Mouse (Mus musculus): ENCODE results near the gene Hist1h2ad. TPM values are rescaled to one million over a fixed set of nuclear protein-coding genes. Genes with fewer than 3 reads are reported as not detected.
"Not testable (repeated sequence)": the region's sequence is repeated elsewhere in the genome, so short reads cannot be mapped to it uniquely, and the experiment has no call there.

Hist1h2ad gene
- polyA plus RNA-seq, 1 experiment from 2014 or later, result 4.3 TPM

- ATAC-seq (ENCODE audit: low read depth), result peak; percentile 49
- not testable (repeated sequence) for H3K27me3 ChIP-seq; H3K36me3 ChIP-seq; H3K9me3 ChIP-seq (replicated peaks)
- peak within 1 kb of the TSS; percentile 84 for H3K9ac ChIP-seq
- peak within 1 kb of the TSS; percentile 63 for H3K4me3 ChIP-seq (replicated peaks)
- H3K4me1 ChIP-seq (replicated peaks), result peaks cover 50% of the 10 kb centered on the region
- peak within 1 kb of the TSS; percentile 65 for H3K4me2 ChIP-seq
- DNase-seq, result peak; percentile 83
- WGBS (ENCODE audit: insufficient replicate concordance), result under 1% methylated on average over 31 of the region's 53 CpGs
- H3K27ac ChIP-seq, result peak within 1 kb of the TSS; percentile 98
Measured at GRCm38 (mm10) chr13:23533560-23534367, 40.4 kb upstream of the Hist1h2ad start, which contains the start of gene Hist1h2af. Hist1h2af (plus strand) TSS chr13:23533906.

- peak overlapping the region; percentile 65 for H3K4me2 ChIP-seq
- under 1% methylated on average over 15 of the region's 15 CpGs for WGBS (ENCODE audit: insufficient replicate concordance)
- no peaks in the 10 kb centered on the region for H3K9me3 ChIP-seq (replicated peaks)
- H3K27ac ChIP-seq, result peak overlapping the region; percentile 98
- no peaks in the 10 kb centered on the region for H3K36me3 ChIP-seq
- H3K4me3 ChIP-seq (replicated peaks), result peak overlapping the region; percentile 63
- ATAC-seq (ENCODE audit: low read depth), result peak; percentile 28
- H3K4me1 ChIP-seq (replicated peaks), result peaks cover 48% of the 10 kb centered on the region
- peak; percentile 65 for DNase-seq
- no peaks in the 10 kb centered on the region for H3K27me3 ChIP-seq
- peak overlapping the region; percentile 84 for H3K9ac ChIP-seq
Measured at GRCm38 (mm10) chr13:23534368-23535131, 39.6 kb upstream of the Hist1h2ad start.

GRCm38 (mm10) chr13:23535137-23536075, 38.8 kb upstream of the Hist1h2ad start, which contains the start of gene Hist1h3g:
Hist1h3g (plus strand) TSS chr13:23535422.
- H3K36me3 ChIP-seq; H3K9me3 ChIP-seq (replicated peaks); H3K27me3 ChIP-seq: not testable (repeated sequence)
- under 1% methylated on average over 52 of the region's 62 CpGs for WGBS (ENCODE audit: insufficient replicate concordance)
- DNase-seq, result peak; percentile 93
- H3K4me1 ChIP-seq (replicated peaks), result peaks cover 47% of the 10 kb centered on the region
- peak within 1 kb of the TSS; percentile 63 for H3K4me3 ChIP-seq (replicated peaks)
- peak; percentile 85 for ATAC-seq (ENCODE audit: low read depth)
- H3K9ac ChIP-seq, result peak within 1 kb of the TSS; percentile 84
- H3K4me2 ChIP-seq, result peak within 1 kb of the TSS; percentile 65
- H3K27ac ChIP-seq, result peak within 1 kb of the TSS; percentile 98

- ATAC-seq (ENCODE audit: low read depth), result no peak
- no peak for DNase-seq
- Histone ChIP-seq H3K9ac (peak overlapping the region; percentile 84), H3K4me2 (peak overlapping the region; percentile 65), H3K4me3 (replicated peaks) (peak overlapping the region; percentile 63), H3K27ac (peak overlapping the region; percentile 98), H3K4me1 (replicated peaks) (peaks cover 52% of the 10 kb centered on the region), H3K27me3 (no peaks in the 10 kb centered on the region), H3K9me3 (replicated peaks) (no peaks in the 10 kb centered on the region), H3K36me3 (no peaks in the 10 kb centered on the region)
- 14% methylated on average over 7 of the region's 7 CpGs for WGBS (ENCODE audit: insufficient replicate concordance)
Measured at GRCm38 (mm10) chr13:23536076-23536822, 37.9 kb upstream of the Hist1h2ad start.

- WGBS (ENCODE audit: insufficient replicate concordance), result 62% methylated on average over 3 of the region's 3 CpGs
- Histone ChIP-seq H3K4me3 (replicated peaks) (peak overlapping the region; percentile 63), H3K36me3 (no peaks in the 10 kb centered on the region), H3K4me1 (replicated peaks) (peaks cover 51% of the 10 kb centered on the region), H3K9me3 (replicated peaks) (no peaks in the 10 kb centered on the region), H3K9ac (peak overlapping the region; percentile 84), H3K27me3 (no peaks in the 10 kb centered on the region), H3K27ac (peak overlapping the region; percentile 98), H3K4me2 (peak overlapping the region; percentile 65)
- ATAC-seq (ENCODE audit: low read depth), result no peak
- DNase-seq, result no peak
Measured at GRCm38 (mm10) chr13:23537006-23537710, 37.0 kb upstream of the Hist1h2ad start.

- Histone ChIP-seq H3K27ac (peak overlapping the region; percentile 98), H3K36me3 (no peaks in the 10 kb centered on the region), H3K4me1 (replicated peaks) (peaks cover 40% of the 10 kb centered on the region), H3K27me3 (no peaks in the 10 kb centered on the region), H3K9ac (peak overlapping the region; percentile 84), H3K4me2 (peak overlapping the region; percentile 65), H3K9me3 (replicated peaks) (no peaks in the 10 kb centered on the region), H3K4me3 (replicated peaks) (peak overlapping the region; percentile 63)
- DNase-seq, result no peak
- WGBS (ENCODE audit: insufficient replicate concordance), result 81% methylated on average over 5 of the region's 5 CpGs
- ATAC-seq (ENCODE audit: low read depth), result no peak
Measured at GRCm38 (mm10) chr13:23538249-23538648, 35.9 kb upstream of the Hist1h2ad start.

- WGBS (ENCODE audit: insufficient replicate concordance), result 68% methylated on average over 1 of the region's 1 CpGs
- peak overlapping the region; percentile 62 for H3K9ac ChIP-seq
- peak overlapping the region; percentile 98 for H3K27ac ChIP-seq
Measured at GRCm38 (mm10) chr13:23539821-23540220, 34.4 kb upstream of the Hist1h2ad start.

GRCm38 (mm10) chr13:23541497-23541896, 32.7 kb upstream of the Hist1h2ad start:
- DNase-seq (no peak), ATAC-seq (ENCODE audit: low read depth) (no peak)
- peaks cover 45% of the 10 kb centered on the region for H3K4me1 ChIP-seq (replicated peaks)
- no peaks in the 10 kb centered on the region for H3K27me3 ChIP-seq
- peak overlapping the region; percentile 90 for H3K9ac ChIP-seq
- peak overlapping the region; percentile 67 for H3K4me3 ChIP-seq (replicated peaks)
- H3K36me3 ChIP-seq, result no peaks in the 10 kb centered on the region
- H3K4me2 ChIP-seq, result peak overlapping the region; percentile 73
- WGBS (ENCODE audit: insufficient replicate concordance), result 62% methylated on average over 3 of the region's 3 CpGs
- H3K9me3 ChIP-seq (replicated peaks), result no peaks in the 10 kb centered on the region
- peak overlapping the region; percentile 98 for H3K27ac ChIP-seq

More at GRCm38 (mm10) chr13:23539821-23540220, 34.4 kb upstream of the Hist1h2ad start:
- H3K4me1 ChIP-seq (replicated peaks), result peaks cover 40% of the 10 kb centered on the region
- not testable (repeated sequence) for H3K36me3 ChIP-seq; H3K4me3 ChIP-seq (replicated peaks); ATAC-seq (ENCODE audit: low read depth); H3K4me2 ChIP-seq; DNase-seq; H3K9me3 ChIP-seq (replicated peaks); H3K27me3 ChIP-seq

GRCm38 (mm10) chr13:23542225-23542980, 31.8 kb upstream of the Hist1h2ad start:
- 7% methylated on average over 3 of the region's 3 CpGs for WGBS (ENCODE audit: insufficient replicate concordance)
- not testable (repeated sequence) for ATAC-seq (ENCODE audit: low read depth)

More at GRCm38 (mm10) chr13:23542225-23542980, 31.8 kb upstream of the Hist1h2ad start:
- H3K27me3 ChIP-seq; H3K36me3 ChIP-seq; H3K9me3 ChIP-seq (replicated peaks); DNase-seq: not testable (repeated sequence)
- Histone ChIP-seq H3K4me2 (peak overlapping the region; percentile 73), H3K4me3 (replicated peaks) (peak overlapping the region; percentile 67), H3K4me1 (replicated peaks) (peaks cover 40% of the 10 kb centered on the region), H3K27ac (peak overlapping the region; percentile 98), H3K9ac (peak overlapping the region; percentile 90)
